Mouse (Mus musculus): ENCODE results near the gene Gng7.

Gene Gng7

DNA sequence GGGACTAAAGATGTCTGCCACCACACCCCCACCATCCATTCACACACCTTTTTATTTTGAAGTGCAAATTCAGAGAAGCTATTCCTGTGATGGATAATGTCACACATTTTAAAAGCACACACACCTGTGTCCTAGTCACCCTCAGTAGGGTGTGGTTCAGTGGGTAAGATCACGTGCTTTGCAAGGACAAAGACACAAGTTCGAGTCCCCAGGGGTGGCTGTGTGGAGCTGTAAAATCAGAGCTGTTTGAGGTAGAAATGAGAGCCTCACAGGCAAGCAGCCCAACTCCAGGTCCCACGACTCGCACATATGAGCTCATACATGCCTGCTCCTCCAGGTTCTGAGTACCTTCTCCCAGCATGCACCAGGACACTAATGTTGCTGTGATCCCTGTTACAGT is 46.6 kb downstream of the Gng7 start:
- no peak for DNase-seq (ENCODE audit: low read depth, low spot score)

DNA sequence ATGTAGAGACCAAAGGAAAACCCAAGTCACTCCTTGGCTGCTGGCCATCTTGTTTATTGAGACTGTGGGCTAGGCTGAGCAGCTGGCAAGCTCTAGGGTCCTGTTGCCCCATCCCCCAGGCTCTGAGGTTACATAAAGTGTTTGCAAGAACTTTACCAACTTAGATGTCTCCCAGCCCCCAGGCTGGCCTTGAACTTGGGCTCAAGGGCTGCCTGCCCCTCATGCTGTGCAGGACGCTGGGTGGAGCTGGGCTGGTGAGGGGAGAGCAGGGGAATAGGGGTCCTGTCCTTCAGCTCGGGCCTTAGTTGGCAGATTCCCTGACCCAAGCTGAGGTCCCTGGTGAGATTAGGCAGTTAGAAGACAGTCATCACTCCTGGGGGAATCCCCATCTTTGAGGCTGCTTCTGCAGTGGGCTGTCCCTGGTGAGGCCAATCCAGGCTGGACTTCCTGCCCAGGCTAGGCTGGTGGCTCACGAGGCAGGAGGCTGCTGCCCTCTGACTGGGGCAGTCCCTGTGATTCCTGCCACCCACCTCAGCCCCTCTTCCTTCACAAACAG is 47.6 kb downstream of the Gng7 start:
- no peak for DNase-seq (ENCODE audit: low read depth, low spot score)

DNA sequence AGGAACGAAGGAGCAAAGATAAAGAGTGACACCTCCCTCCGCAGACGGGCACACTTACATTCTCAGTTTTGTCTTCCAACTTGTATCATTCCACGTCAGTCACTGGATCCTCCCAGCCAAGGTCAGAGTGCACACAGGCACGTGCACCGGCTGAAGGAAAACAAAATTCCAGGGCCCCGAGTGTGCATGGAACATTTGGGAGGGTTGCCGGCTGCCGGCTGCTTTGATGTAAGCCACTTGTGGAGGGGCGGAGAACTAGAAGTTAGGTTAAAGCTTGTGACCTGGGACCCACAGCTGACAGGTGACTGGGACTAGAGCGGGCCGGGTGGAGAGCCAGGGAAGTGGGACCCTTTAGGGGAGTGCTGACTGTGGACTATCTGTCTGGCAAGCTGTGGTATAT is 48.4 kb downstream of the Gng7 start:
- DNase-seq (ENCODE audit: low read depth, low spot score) = no peak

DNA sequence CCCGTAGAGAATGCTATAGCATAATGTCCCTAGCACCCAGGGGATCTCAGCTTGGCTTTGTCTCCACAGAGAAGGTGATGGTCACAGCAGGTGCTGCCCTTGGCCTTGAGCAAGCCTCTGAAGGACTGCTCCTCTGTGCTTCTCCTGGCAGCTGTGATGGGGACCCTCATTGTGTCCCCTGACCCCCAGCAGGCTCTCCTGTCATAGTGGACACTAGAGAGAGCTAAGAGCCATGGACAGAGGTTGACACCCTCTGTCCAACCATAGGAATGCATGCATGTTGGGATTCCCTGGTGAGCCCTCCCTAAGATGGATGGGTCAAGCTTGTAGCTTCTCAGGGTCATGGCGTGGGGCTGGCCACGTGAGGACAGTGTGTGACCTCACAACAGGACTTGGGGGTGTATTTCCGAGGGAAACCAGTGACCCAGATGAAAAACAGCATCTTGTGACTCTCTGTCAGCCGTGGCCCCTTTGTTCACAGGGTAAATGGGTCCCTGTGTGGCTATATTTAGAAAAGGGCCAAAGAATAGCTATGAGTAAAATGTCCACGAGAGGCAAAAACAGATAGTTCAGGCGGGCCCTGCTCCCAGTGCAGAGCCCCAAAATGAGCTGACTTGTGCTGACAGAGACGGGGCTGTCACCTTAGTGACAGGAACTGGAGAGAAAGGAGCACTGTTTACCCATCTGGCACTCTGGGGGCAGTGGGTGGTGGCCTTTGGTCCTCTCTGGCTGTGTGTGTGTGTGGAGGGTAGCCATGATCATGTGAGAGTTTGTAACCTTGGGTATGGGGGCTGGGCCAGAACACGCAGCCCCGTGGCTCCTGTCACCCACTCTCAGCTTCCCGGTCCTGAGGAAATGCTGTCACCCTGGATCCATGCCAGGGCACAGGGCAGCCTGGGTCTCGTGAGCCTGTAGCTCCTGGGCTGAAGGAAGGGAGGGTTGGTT is 51.4 kb downstream of the Gng7 start:
- no peak for DNase-seq (ENCODE audit: low read depth, low spot score)

DNA sequence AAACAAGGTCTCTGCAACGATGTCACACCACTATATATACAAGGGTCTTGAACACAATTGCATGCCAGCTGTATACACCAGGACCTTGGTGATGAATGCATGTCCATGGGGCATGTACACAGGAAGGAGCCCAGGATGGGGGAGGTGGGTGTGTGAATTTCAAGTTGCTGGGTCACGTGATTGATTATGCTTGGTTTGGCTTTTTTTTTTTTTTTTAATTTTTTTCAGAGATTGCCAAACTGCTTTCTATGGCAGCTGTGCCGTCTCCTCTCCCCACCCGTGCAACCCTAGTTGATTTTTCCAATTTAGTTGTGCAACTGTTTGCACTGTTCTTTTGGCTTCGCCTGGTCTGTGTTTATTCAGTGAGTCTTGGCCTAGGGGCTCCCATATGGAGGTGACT is 52.2 kb downstream of the Gng7 start:
- no peak for DNase-seq (ENCODE audit: low read depth, low spot score)

DNA sequence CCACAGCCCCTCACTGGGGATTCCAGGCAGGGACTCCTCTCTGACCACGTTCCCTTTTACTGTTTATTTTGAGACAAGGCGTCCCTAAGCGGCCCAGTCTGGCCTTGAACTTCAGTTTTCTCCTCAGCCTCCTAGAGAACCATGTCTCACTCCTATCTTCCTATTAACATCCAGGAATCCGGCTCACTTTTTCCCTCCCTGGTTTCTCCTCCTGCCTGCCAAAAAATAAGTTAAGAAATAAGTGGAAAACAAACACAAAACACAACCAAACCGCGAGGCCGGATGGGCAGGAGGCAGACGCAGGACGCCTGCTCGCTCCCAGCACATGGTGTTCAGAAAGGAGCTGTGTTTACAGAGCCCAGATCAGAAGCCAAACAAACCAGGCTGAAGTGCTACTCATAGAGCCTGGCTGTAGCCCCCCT is 52.7 kb downstream of the Gng7 start:
- no peak for DNase-seq (ENCODE audit: low read depth, low spot score)

DNA sequence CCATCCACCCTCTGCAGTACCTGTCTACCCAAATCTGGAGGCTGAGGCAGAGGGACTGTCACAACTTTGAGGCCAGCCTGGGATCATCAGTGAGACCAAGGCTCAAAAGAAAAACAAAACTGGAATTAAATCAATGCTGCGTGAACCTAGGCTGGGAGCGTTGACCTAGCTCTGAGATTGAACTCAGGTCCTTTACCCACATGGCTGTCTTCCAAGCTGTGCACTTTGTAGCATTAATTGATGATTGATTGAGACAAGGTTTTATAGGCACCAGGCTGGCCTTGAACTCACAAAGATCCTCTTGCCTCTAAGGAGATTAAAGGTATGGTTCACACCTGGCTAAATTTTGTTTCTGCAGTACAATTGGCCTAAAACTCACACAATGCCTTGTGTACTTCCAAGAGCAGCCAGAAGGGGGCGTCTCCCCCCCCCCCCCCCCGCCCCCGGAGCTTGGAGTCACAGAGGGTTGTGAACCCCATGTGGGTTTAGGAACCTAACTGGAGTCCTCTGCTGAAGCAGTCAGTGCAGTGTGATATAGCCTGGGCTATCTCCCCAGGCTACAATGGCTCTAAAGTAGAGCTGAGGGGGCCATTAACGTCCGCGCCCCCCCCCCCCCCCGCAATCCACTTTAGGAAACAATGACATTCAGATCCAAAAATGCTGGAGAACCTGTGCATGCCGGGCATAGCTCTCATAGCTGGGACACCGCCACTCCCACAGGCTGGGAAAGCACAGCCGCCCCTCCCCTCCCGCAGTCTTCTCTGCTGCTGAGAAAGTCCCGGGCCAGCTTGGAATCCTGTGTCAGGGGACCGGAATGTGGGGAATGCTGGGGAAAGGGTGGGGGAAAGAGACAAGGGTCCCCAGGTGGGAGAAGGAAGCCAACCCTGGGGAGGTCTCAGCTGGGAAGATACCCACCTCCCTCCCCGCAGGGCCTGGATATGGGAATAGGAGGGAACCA is 53.9 kb downstream of the Gng7 start:
- DNase-seq (ENCODE audit: low read depth, low spot score) = peak; percentile 44

DNA sequence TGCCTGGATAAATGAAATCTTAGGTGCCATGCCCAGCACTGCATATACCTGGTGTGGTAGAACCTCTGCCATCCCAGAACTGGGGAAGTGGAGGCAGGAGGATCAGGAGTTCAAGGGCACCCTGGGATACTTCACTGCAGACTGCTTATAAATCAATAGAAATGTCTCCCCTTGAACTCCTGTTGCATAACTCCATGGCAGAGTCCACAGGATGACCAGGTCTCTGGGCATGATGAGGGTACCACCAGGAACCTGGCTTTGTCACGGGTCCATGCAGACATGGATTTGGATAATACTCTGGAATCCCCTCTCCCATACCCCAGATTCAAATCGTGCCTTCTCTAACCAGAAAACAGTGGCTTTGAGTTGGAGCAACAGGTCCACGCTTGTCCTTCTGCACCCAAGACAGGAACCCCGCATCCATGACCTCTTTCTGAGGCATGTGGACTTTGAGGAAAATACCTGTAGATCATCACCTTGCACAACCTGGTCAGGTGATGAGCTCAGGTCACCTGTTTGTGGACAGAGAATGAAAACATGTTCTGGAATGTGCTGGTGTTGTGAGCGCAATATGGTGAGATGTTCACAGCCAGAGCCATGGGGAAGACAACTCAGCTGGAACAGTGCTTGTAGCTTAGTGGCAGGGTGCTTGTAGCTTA is 55.6 kb downstream of the Gng7 start:
- DNase-seq (ENCODE audit: low read depth, low spot score) = no peak

DNA sequence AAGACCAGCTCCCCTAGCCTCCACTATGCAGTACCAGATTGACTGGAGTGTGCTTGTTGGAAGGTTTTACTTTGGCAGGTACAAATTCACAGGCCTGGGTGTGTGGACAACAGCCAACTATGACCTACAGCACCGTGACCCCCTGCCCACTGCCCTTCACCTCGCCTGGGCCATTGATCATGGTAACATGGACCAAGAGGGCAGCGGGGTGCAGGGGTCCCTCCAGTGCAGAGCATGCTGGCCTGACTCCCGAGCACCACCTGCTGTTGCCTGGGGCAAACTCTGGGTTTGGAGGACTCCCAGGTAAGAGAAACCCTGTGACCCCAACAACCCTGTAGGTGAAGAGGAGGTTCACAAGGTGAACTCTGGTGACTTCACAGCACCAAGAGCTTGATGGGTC is 57.0 kb downstream of the Gng7 start:
- DNase-seq (ENCODE audit: low read depth, low spot score) = no peak

DNA sequence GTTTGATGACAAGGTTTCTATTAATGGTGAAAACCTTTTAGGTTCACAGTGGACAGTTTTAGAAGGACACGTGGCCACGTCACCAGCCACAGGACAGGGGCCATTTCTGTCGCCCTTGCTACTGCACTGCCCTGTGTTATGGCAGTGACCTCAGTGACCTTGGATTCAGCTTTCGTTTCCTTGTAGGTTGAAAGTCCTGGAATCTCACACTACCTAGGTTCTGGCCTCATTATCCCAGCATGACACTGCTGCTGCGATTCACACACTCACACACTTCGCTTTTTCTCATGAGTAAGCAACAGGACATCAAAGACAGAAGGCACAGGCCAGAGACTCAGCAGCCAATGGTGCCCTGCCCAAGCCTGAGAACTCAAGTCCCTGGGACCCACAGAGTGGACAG is 57.8 kb downstream of the Gng7 start:
- DNase-seq (ENCODE audit: low read depth, low spot score) = no peak

DNA sequence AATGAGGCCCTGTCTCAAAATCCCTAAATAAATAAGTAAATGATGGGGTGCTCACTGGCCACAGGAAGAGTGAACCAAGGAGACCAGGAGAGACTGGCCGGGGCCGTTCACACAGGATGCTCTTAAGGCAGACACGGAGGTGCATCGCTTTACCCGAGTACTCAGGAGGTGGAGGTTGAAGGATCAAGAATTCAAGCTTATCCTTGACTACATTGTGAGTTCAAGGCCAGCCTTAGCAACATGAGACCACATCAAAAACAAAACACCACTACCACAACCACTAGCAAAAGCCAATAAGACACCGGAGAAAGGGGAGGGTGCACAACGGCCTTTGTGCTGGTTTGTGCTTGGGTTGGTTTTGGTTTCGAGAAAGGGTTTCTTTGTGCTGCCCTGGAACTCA is 58.4 kb downstream of the Gng7 start:
- DNase-seq (ENCODE audit: low read depth, low spot score) = no peak

DNA sequence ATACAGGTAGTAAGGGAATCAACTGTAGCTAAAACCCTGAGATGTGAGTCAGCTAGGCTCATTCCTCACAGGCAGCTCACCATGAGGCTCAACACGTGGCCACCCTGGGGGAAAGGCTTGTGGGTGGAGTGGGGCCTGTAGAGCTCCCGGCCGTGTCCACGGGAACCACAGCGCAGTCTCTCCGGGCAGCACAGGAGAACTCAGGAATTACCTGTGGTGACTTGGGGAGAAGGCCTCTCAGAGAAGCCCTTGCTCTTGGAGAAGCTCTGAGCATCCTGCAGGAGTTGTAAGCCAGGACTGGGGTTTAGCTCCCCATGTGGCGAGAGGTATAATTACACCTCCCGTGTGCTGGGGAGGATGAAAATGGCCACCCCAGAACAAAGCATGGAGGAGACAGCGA is 59.2 kb downstream of the Gng7 start:
- peak; percentile 69 for DNase-seq (ENCODE audit: low read depth, low spot score)

DNA sequence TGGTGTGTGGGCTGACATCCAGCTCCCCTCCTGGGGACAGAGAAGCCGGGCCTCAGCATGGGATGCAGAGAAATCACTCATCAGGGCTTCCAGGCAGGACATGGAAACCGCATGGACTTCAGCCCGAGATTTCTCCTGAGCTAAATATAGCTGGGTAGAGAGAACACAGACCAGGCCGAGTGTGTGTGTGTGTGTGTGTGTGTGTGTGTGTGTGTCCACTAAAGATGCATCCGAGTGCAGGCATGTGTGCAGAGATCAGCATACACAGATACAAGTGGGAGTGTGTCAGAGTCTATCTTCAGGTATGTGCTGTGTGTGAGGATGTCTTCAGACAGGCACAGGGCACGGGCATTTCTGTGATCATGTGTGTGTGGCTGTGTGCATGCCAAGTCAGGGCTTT is 59.9 kb downstream of the Gng7 start:
- DNase-seq (ENCODE audit: low read depth, low spot score) = no peak

DNA sequence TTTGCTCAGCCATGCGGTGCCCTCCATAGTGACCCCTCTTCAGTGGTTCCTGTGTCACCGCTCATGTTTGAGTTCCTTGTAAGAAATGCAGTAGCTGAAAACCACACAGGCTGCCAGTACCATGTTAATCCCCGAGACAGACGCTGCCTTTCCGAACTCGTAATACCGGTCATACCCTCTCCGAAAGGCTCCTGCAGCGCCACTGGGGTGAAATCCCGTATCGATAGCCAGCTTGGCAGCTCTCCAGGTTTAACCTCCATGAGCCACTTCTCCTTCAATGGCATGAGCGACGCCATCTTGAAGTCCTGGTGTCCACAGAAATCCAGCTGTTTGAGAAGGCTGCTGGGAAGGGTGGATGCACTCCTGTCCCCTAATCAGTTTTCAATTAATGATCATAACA is 60.3 kb downstream of the Gng7 start:
- DNase-seq (ENCODE audit: low read depth, low spot score) = no peak

DNA sequence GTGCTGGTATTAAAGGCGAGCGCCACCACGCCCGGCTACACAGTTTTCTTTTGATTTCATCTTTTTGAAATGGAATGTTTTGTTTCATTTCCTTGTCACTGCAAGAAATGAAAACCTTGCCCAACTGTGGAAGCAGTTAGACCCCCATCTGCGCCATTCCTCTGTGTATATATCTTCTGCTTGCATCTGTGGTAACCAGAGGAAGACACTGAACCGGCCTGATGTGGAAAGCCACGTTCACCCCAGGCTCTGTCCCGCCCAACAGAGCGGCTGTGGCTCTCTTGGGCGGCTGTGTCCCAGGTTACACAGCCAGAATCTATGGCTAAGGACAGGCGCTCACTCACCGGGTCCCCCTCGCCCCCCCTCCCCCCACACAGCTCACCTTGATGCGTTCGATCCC is 62.3 kb downstream of the Gng7 start:
- DNase-seq (ENCODE audit: low read depth, low spot score) = no peak

DNA sequence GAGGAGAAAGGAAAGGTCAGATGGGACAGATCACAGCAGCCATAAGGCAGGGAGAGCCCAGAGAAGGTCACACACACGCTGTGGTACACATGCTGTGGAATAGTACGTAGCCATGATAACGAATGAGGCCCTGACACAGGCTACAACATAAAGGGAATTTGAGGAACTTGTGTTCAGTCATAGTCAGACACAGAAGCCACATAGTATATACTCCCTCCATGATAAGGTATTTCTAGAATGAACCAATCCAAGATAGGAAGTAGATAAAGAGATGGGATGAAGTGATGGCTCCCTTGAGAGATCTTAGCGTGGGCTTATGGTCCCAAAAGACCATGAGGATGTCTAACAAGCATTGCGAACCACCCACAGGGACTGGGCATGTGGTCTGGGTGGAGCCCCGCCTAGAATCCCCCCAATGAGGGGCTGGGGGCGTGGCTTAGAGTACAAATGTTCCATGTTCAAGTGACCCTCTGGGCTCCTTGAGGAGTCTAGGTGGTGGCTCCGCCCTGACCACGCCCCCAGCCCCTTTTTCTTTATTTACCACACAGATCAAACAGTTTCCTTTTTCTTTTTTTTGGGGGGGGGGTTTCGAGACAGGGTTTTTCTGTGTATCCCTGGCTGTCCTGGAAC is 62.9 kb downstream of the Gng7 start:
- no peak for DNase-seq (ENCODE audit: low read depth, low spot score)

DNA sequence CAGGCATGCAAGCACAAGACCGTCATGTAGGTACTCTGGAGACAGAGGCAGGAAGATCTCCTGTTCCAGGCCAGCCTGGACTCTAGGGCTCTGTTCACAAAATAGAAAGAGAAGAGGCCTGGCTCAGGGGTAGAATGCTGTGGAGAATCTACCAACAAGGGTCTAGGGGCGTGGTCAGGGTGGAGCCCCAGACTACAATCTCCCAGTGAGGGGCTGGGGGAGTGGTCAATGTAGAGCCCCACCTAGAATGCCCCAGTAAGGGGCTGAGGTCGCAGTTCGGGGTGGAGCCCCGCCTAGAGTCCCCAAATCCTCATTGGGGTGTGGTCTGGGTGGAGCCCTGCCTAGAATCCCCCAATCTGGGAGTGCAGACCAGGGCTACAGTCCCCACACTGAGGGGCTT is 64.4 kb downstream of the Gng7 start:
- no peak for DNase-seq (ENCODE audit: low read depth, low spot score)

DNA sequence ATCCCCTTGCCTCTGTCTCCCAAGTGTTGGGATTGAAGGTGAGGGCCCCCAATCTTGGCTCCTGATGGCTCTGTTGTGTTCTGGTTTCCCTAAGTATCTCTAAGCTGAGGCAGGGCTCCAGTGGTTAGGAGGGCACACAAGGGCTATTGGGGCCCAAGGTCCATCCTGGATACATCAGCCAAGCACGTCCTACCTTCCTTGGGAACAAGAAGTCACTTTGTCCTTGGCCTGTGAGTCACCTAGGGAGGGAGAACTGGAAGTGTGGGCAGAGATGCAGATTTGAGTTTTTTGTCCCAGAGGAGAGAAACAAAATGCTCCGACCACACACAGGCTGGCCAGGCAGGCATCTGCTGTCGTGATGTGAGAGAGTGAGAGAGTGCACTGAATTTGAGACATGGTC is 65.7 kb downstream of the Gng7 start:
- DNase-seq (ENCODE audit: low read depth, low spot score) = no peak

DNA sequence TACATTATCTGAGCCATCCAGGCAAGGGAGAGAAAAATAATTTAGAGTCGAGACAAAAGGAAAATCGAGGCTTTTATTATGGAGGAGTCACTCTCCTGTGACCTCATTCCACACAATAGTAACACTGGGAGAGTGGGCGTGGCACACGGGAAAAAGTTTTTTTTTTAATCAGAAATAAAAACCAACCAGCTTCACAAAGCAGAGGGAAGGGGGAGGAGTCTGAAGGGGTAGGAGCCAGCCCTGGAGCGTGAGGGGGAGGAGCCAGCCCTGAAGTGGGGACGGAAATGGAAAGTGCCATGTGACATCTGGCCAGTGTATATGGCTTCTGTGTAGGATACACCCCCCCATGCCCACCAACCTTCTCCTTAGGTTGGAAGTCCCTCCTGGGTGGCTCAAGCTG is 66.2 kb downstream of the Gng7 start:
- no peak for DNase-seq (ENCODE audit: low read depth, low spot score)

DNA sequence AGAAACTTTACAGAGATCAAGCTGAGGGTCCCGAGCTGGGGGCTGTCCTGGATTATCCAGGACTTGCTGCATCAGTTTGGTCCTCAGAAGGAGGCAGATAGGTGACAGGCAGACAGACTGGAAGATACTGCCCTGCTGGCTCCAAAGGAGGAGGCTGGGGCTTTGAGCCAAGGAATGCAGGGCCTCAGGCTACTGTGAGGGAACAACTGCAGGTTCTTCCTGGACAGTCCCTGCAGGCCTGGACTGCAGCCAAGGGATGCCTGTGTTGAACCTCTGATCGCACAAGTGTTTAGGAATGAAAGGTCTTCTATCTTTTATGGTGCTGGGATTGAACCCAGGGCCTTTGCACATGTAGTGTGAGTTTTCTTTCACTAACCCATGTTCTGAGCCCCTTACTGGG is 66.9 kb downstream of the Gng7 start:
- DNase-seq (ENCODE audit: low read depth, low spot score) = no peak
